Mouse (Mus musculus): Measurements from ENCODE around the gene Gm20388. TPM values are rescaled to one million over a fixed set of nuclear protein-coding genes. Genes with fewer than 3 reads are reported as not detected.

The Gm20388 gene
- total RNA-seq, 1 experiment from 2014 or later = 10.0 TPM

GRCm38 (mm10) chr8:122157689-122158088 lies 2247.0 kb downstream of the Gm20388 start:
- ATAC-seq (replicated peaks; ENCODE audit: insufficient number of reproducible peaks, low FRiP score, low TSS enrichment, poor library complexity, severe bottlenecking) = no peak

GRCm38 (mm10) chr8:122160165-122160564 lies 2249.5 kb downstream of the Gm20388 start:
- no peak for ATAC-seq (replicated peaks; ENCODE audit: insufficient number of reproducible peaks, low FRiP score, low TSS enrichment, poor library complexity, severe bottlenecking)

- 0 out of 2 replicates have a peak, but pooled peaks have one; percentile 27 for ATAC-seq (replicated peaks; ENCODE audit: insufficient number of reproducible peaks, low FRiP score, low TSS enrichment, poor library complexity, severe bottlenecking)
Measured at GRCm38 (mm10) chr8:122162992-122163391, 2252.4 kb downstream of the Gm20388 start.

GRCm38 (mm10) chr8:122167204-122167860 lies 2256.7 kb downstream of the Gm20388 start:
- ATAC-seq (replicated peaks; ENCODE audit: insufficient number of reproducible peaks, low FRiP score, low TSS enrichment, poor library complexity, severe bottlenecking) = no peak

GRCm38 (mm10) chr8:122169446-122169845 lies 2258.8 kb downstream of the Gm20388 start:
- no peak for ATAC-seq (replicated peaks; ENCODE audit: insufficient number of reproducible peaks, low FRiP score, low TSS enrichment, poor library complexity, severe bottlenecking)

GRCm38 (mm10) chr8:122171823-122172222 lies 2261.2 kb downstream of the Gm20388 start:
- no peak for ATAC-seq (replicated peaks; ENCODE audit: insufficient number of reproducible peaks, low FRiP score, low TSS enrichment, poor library complexity, severe bottlenecking)

- ATAC-seq (replicated peaks; ENCODE audit: insufficient number of reproducible peaks, low FRiP score, low TSS enrichment, poor library complexity, severe bottlenecking) = no peak
Measured at GRCm38 (mm10) chr8:122174133-122174930, 2263.7 kb downstream of the Gm20388 start.

- no peak for ATAC-seq (replicated peaks; ENCODE audit: insufficient number of reproducible peaks, low FRiP score, low TSS enrichment, poor library complexity, severe bottlenecking)
Measured at GRCm38 (mm10) chr8:122178392-122178890, 2267.8 kb downstream of the Gm20388 start.

GRCm38 (mm10) chr8:122179354-122179753 lies 2268.7 kb downstream of the Gm20388 start:
- no peak for ATAC-seq (replicated peaks; ENCODE audit: insufficient number of reproducible peaks, low FRiP score, low TSS enrichment, poor library complexity, severe bottlenecking)

GRCm38 (mm10) chr8:122180116-122180515 lies 2269.5 kb downstream of the Gm20388 start:
- no peak for ATAC-seq (replicated peaks; ENCODE audit: insufficient number of reproducible peaks, low FRiP score, low TSS enrichment, poor library complexity, severe bottlenecking)

GRCm38 (mm10) chr8:122181414-122181813 lies 2270.8 kb downstream of the Gm20388 start:
- no peak for ATAC-seq (replicated peaks; ENCODE audit: insufficient number of reproducible peaks, low FRiP score, low TSS enrichment, poor library complexity, severe bottlenecking)

GRCm38 (mm10) chr8:122181991-122182390 lies 2271.3 kb downstream of the Gm20388 start:
- no peak for ATAC-seq (replicated peaks; ENCODE audit: insufficient number of reproducible peaks, low FRiP score, low TSS enrichment, poor library complexity, severe bottlenecking)

- no peak for ATAC-seq (replicated peaks; ENCODE audit: insufficient number of reproducible peaks, low FRiP score, low TSS enrichment, poor library complexity, severe bottlenecking)
Measured at GRCm38 (mm10) chr8:122186363-122186974, 2275.8 kb downstream of the Gm20388 start.

- no peak for ATAC-seq (replicated peaks; ENCODE audit: insufficient number of reproducible peaks, low FRiP score, low TSS enrichment, poor library complexity, severe bottlenecking)
Measured at GRCm38 (mm10) chr8:122187271-122187670, 2276.6 kb downstream of the Gm20388 start.

GRCm38 (mm10) chr8:122190349-122191053 lies 2279.9 kb downstream of the Gm20388 start:
- ATAC-seq (replicated peaks; ENCODE audit: insufficient number of reproducible peaks, low FRiP score, low TSS enrichment, poor library complexity, severe bottlenecking) = no peak

- no peak for ATAC-seq (replicated peaks; ENCODE audit: insufficient number of reproducible peaks, low FRiP score, low TSS enrichment, poor library complexity, severe bottlenecking)
Measured at GRCm38 (mm10) chr8:122191054-122191376, 2280.4 kb downstream of the Gm20388 start.

GRCm38 (mm10) chr8:122192771-122193170 lies 2282.1 kb downstream of the Gm20388 start:
- ATAC-seq (replicated peaks; ENCODE audit: insufficient number of reproducible peaks, low FRiP score, low TSS enrichment, poor library complexity, severe bottlenecking) = no peak

- no peak for ATAC-seq (replicated peaks; ENCODE audit: insufficient number of reproducible peaks, low FRiP score, low TSS enrichment, poor library complexity, severe bottlenecking)
Measured at GRCm38 (mm10) chr8:122193521-122193920, 2282.9 kb downstream of the Gm20388 start.

GRCm38 (mm10) chr8:122194396-122194795 lies 2283.8 kb downstream of the Gm20388 start:
- no peak for ATAC-seq (replicated peaks; ENCODE audit: insufficient number of reproducible peaks, low FRiP score, low TSS enrichment, poor library complexity, severe bottlenecking)

Data from monocyte, adult 5-6 weeks (primary cell).